Mouse (Mus musculus): ENCODE results near the gene Tmbim4.

DNA sequence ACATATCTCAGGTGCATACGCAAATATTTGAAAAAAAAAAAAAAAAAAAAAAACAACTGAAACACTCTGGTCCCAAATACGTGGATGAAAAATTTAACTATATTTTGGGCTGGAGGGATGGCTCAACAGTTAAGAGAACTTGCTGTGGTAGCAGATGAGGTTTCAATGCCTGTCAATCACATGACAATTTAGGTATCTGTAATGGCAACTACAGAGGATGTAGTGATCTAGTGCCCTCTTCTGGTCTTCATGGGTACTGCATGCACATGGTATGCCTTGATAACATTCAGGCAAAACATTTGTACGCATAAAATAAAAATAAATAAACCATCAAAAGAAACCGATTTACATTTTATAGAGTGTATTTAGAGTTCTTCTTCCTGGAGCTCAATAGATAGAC, 69.4 kb downstream of the Tmbim4 start:
- TF ChIP-seq CTCF (IDR thresholded peaks at IDR 0.05; ENCODE audit: low read depth, low read length) (no peak), POLR2A (IDR thresholded peaks at IDR 0.05; ENCODE audit: insufficient read depth, low read length) (no peak), EP300 (IDR thresholded peaks at IDR 0.05; ENCODE audit: insufficient read depth, low read depth, low read length) (no peak)
